Mouse (Mus musculus) testis, adult 2 months (tissue): ENCODE data around the gene Lrrc23.

ENCODE experiments used
- CTCF ChIP-seq: fragments of 200-500 bp; IDR thresholded peaks from 2 replicates; pipeline ENCODE4 v1.5.1; 2012; ENCODE audit warnings: low read depth, mild to moderate bottlenecking, inconsistent platforms, low read length, moderate library complexity; ENCODE audit not compliant: control insufficient read depth, insufficient read depth, insufficient replicate concordance
- POLR2A ChIP-seq: fragments of 200-500 bp; IDR thresholded peaks from 2 replicates; pipeline ENCODE4 v1.6.1; 2012; ENCODE audit warnings: low read depth, mild to moderate bottlenecking, inconsistent platforms, low read length, moderate library complexity; ENCODE audit not compliant: control insufficient read depth

DNA sequence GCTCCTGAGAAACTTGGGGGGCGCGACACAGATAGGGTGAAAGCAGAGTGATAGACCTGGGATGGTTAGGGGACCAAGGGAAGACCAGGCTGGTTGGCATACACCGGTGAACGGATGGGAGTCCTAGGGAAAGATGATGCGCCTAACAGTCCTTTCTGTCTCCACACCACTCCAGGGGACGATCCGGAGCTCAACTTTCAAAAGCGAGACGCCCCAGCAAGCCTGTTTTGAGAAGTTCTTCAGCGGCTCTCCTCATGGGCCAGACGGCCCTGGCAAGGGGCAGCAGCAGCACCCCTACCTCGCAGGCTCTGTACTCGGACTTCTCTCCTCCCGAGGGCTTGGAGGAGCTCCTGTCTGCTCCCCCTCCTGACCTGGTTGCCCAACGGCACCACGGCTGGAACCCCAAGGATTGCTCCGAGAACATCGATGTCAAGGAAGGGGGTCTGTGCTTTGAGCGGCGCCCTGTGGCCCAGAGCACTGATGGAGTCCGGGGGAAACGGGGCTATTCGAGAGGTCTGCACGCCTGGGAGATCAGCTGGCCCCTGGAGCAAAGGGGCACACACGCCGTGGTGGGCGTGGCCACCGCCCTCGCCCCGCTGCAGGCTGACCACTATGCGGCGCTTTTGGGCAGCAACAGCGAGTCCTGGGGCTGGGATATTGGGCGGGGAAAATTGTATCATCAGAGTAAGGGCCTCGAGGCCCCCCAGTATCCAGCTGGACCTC, 29.7 kb upstream of the Lrrc23 start:
- TF ChIP-seq CTCF = peak; percentile 48; the same call in 1 of the 2 replicates
- TF ChIP-seq POLR2A = no peak
